Mouse (Mus musculus) brain, embryonic 18.5 days (tissue): ENCODE results near the gene Tspan5.

Experiments used
- DNase-seq: peaks from one replicate; pipeline ENCODE4 v3.0.0-alpha.2; 2012; ENCODE audit warnings: low read depth, low spot score

Gene Tspan5

GRCm38 (mm10) chr3:138771549-138772333 is 29.7 kb downstream of the Tspan5 start:
- DNase-seq: no peak

GRCm38 (mm10) chr3:138773871-138774606 is 32.0 kb downstream of the Tspan5 start:
- no peak for DNase-seq

GRCm38 (mm10) chr3:138774607-138774943 is 32.6 kb downstream of the Tspan5 start:
- DNase-seq: no peak

GRCm38 (mm10) chr3:138775926-138776715 is 34.1 kb downstream of the Tspan5 start:
- no peak for DNase-seq

- DNase-seq: no peak
Measured at GRCm38 (mm10) chr3:138781492-138781891, 39.5 kb downstream of the Tspan5 start.

- DNase-seq: no peak
Measured at GRCm38 (mm10) chr3:138783859-138784640, 42.1 kb downstream of the Tspan5 start.

GRCm38 (mm10) chr3:138784641-138785025 is 42.6 kb downstream of the Tspan5 start:
- DNase-seq: no peak

- no peak for DNase-seq
Measured at GRCm38 (mm10) chr3:138787758-138788488, 45.9 kb downstream of the Tspan5 start.

- no peak for DNase-seq
Measured at GRCm38 (mm10) chr3:138788489-138788850, 46.5 kb downstream of the Tspan5 start.

GRCm38 (mm10) chr3:138789275-138789674 is 47.3 kb downstream of the Tspan5 start:
- no peak for DNase-seq

- DNase-seq: no peak
Measured at GRCm38 (mm10) chr3:138794533-138794932, 52.5 kb downstream of the Tspan5 start.

- no peak for DNase-seq
Measured at GRCm38 (mm10) chr3:138795951-138796350, 54.0 kb downstream of the Tspan5 start.

- DNase-seq: no peak
Measured at GRCm38 (mm10) chr3:138796583-138796982, 54.6 kb downstream of the Tspan5 start.

GRCm38 (mm10) chr3:138800664-138801411 is 58.8 kb downstream of the Tspan5 start:
- no peak for DNase-seq

- DNase-seq: no peak
Measured at GRCm38 (mm10) chr3:138801661-138802060, 59.7 kb downstream of the Tspan5 start.

- DNase-seq: no peak
Measured at GRCm38 (mm10) chr3:138802722-138803443, 60.9 kb downstream of the Tspan5 start.

GRCm38 (mm10) chr3:138803444-138804085 is 61.6 kb downstream of the Tspan5 start:
- no peak for DNase-seq

- DNase-seq: no peak
Measured at GRCm38 (mm10) chr3:138804104-138805048, 62.4 kb downstream of the Tspan5 start.
